Mouse (Mus musculus) liver, embryonic 15.5 days (tissue): ENCODE results near the gene S100a8. TPM values are rescaled to one million over a fixed set of nuclear protein-coding genes. Genes with fewer than 3 reads are reported as not detected.

Experiments used
- ATAC-seq: fragments of 200-750 bp; cut with Nextera tagmentation; 2 replicates; pipeline ENCODE4 v1.8.0; 2017; ENCODE audit warnings: moderate number of reproducible peaks, mild to moderate bottlenecking, moderate library complexity; ENCODE audit not compliant: insufficient read depth
- H3K27ac ChIP-seq: fragments of 300-500 bp; sonication (generic); replicated peaks from 2 replicates; pipeline ENCODE4 v1.5.1; 2015; ENCODE audit warnings: mild to moderate bottlenecking, inconsistent platforms
- H3K27me3 ChIP-seq: fragments of 300-500 bp; sonication (generic); 2 replicates; pipeline ENCODE4 v1.6.1; 2015; ENCODE audit warnings: mild to moderate bottlenecking, inconsistent platforms
- H3K36me3 ChIP-seq: fragments of 300-500 bp; sonication (generic); replicated peaks from 2 replicates; pipeline ENCODE4 v1.6.1; 2015; ENCODE audit warnings: moderate library complexity, mild to moderate bottlenecking, inconsistent platforms
- H3K4me1 ChIP-seq: fragments of 300-500 bp; sonication (generic); replicated peaks from 2 replicates; pipeline ENCODE4 v1.6.1; 2015; ENCODE audit warnings: inconsistent platforms
- H3K4me2 ChIP-seq: fragments of 300-500 bp; sonication (generic); 2 replicates; pipeline ENCODE4 v1.6.1; 2015; ENCODE audit warnings: moderate library complexity, mild to moderate bottlenecking, inconsistent platforms
- H3K4me3 ChIP-seq: fragments of 300-500 bp; sonication (generic); replicated peaks from 2 replicates; pipeline ENCODE4 v1.5.1; 2015; ENCODE audit warnings: mild to moderate bottlenecking, inconsistent platforms
- H3K9ac ChIP-seq: fragments of 300-500 bp; sonication (generic); 2 replicates; pipeline ENCODE4 v1.6.1; 2015; ENCODE audit warnings: moderate library complexity, mild to moderate bottlenecking, inconsistent platforms
- H3K9me3 ChIP-seq: fragments of 300-500 bp; sonication (generic); replicated peaks from 2 replicates; pipeline ENCODE4 v1.6.1; 2016; ENCODE audit warnings: inconsistent platforms
- WGBS: fragments of 180-500 bp; shearing (Covaris S2); methylation state at CpG from one replicate; pipeline ENCODE4 v1.1.7; 2015; ENCODE audit warnings: mixed read lengths; ENCODE audit not compliant: insufficient replicate concordance; 5-methylcytosine and 5-hydroxymethylcytosine counted together
- polyA plus RNA-seq: library from polyadenylated mRNA; unstranded; fragments of >200 nt; fragmentation: Nextera tagmentation; extraction: Ambion mirVana; gene quantifications from 2 replicates; pipeline ENCODE4 v1.2.1, GENCODE M21; 2015

S100a8 gene
- polyA plus RNA-seq, 1 experiment from 2014 or later, result 2,323 TPM

DNA sequence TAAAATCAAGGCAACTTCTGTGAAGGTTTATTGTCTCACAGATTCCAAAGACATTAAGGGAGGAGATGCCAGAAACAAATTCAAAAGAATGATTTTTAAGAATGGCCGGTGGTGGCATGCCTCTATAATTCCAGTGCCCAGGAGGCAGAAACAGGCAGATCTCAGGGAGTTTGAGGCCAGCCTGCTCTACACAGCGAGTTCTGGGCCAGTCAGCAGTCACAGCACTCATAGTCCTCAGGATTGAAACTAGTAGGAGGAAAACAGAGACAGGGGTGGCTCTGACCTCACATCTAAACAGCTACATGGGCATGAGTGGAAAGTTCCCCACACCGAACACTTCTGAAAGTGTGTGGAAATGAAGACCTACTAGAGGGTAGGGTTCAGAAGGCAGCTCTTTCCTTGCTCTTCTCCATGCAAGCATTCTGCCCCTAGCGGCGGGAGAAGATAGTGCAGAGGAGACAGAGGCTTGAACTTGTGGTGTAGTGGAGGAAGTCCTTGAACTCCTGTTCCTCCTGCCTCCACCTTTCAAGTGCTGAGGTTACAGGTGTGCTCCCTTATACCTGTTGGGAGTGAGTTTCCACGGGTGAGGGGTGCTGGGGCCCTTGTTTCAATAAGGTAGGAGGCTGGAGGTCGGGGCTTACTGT, 29.1 kb upstream of the S100a8 start:
- Histone ChIP-seq H3K9me3 (no peaks in the 10 kb centered on the region), H3K4me1 (no peaks in the 10 kb centered on the region), H3K4me3 (no peak overlapping the region), H3K36me3 (no peaks in the 10 kb centered on the region), H3K4me2 (no peak overlapping the region), H3K27ac (no peak overlapping the region), H3K9ac (no peak overlapping the region), H3K27me3 (no peaks in the 10 kb centered on the region)
- WGBS, result 40% methylated on average over 7 of the region's 7 CpGs
- ATAC-seq, result no peak

- ATAC-seq, result no peak
- no peaks in the 10 kb centered on the region for H3K4me1 ChIP-seq
- H3K27ac ChIP-seq, result no peak overlapping the region
- H3K9ac ChIP-seq, result no peak overlapping the region
- no peaks in the 10 kb centered on the region for H3K9me3 ChIP-seq
- no peak overlapping the region for H3K4me3 ChIP-seq
- WGBS, result 57% methylated on average over 7 of the region's 7 CpGs
- no peak overlapping the region for H3K4me2 ChIP-seq
- no peaks in the 10 kb centered on the region for H3K27me3 ChIP-seq
- no peaks in the 10 kb centered on the region for H3K36me3 ChIP-seq
Measured at GRCm38 (mm10) chr3:90640981-90641380, 27.8 kb upstream of the S100a8 start.

DNA sequence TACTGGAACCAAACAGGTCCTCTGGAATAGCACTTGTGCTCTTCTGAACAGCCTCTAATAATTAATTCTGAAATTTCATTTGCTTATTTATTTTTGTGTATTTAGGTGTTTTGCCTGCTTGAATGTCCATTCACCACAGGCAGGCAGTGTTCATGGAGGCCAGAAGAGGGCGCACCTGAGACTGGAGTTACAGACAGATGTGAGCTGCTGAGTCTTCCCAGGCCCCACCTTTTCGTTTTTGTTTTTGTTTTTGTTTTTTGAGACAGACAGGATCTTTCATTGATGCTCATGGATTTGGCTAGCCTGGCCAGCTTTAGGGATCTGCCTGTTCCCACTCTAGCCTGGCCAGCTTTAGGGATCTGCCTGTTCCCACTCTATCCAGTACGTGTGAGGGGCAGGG, 24.6 kb upstream of the S100a8 start:
- ATAC-seq, result no peak
- no peaks in the 10 kb centered on the region for H3K36me3 ChIP-seq

GRCm38 (mm10) chr3:90647291-90647690, 21.5 kb upstream of the S100a8 start:
- H3K27ac ChIP-seq, result no peak overlapping the region
- H3K4me2 ChIP-seq, result no peak overlapping the region
- no peaks in the 10 kb centered on the region for H3K4me1 ChIP-seq
- no peaks in the 10 kb centered on the region for H3K36me3 ChIP-seq
- H3K27me3 ChIP-seq, result no peaks in the 10 kb centered on the region
- H3K9ac ChIP-seq, result no peak overlapping the region
- no peak for ATAC-seq
- WGBS, result 47% methylated on average over 1 of the region's 1 CpGs
- no peak overlapping the region for H3K4me3 ChIP-seq
- no peaks in the 10 kb centered on the region for H3K9me3 ChIP-seq

More for the DNA sequence above, 24.6 kb upstream of the S100a8 start:
- H3K4me1 ChIP-seq, result no peaks in the 10 kb centered on the region
- WGBS, result 32% methylated on average over 3 of the region's 3 CpGs
- H3K9me3 ChIP-seq, result no peaks in the 10 kb centered on the region
- H3K27me3 ChIP-seq, result no peaks in the 10 kb centered on the region
- no peak overlapping the region for H3K27ac ChIP-seq
- H3K4me2 ChIP-seq, result no peak overlapping the region
- no peak overlapping the region for H3K4me3 ChIP-seq
- no peak overlapping the region for H3K9ac ChIP-seq

- no peaks in the 10 kb centered on the region for H3K9me3 ChIP-seq
- no peak for ATAC-seq
- no peak overlapping the region for H3K4me3 ChIP-seq
- H3K27ac ChIP-seq, result no peak overlapping the region
- no peaks in the 10 kb centered on the region for H3K4me1 ChIP-seq
- H3K36me3 ChIP-seq, result no peaks in the 10 kb centered on the region
- no peaks in the 10 kb centered on the region for H3K27me3 ChIP-seq
- H3K9ac ChIP-seq, result no peak overlapping the region
- H3K4me2 ChIP-seq, result no peak overlapping the region
Measured at GRCm38 (mm10) chr3:90648981-90649380, 19.8 kb upstream of the S100a8 start.

DNA sequence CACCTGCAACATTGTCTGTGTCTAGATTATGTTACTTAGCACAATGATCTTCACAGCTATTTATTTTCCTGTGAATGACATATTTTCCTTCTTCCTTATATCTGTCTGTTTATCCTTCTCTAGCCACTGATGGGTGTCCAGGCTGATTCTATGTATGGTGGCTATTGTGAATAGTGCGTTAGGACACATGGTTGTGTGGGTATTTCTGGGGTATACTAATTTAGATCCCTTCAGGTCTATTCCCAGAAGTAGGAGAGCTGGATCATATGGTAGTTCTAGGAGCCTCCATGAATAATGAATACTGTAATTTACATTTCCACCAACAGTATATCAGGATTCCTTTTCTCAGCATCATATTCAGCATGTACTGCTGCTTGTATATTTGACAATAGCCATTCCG, 18.9 kb upstream of the S100a8 start:
- Histone ChIP-seq H3K27ac (no peak overlapping the region), H3K4me2 (no peak overlapping the region), H3K9ac (no peak overlapping the region), H3K36me3 (no peaks in the 10 kb centered on the region), H3K4me3 (no peak overlapping the region), H3K4me1 (no peaks in the 10 kb centered on the region), H3K27me3 (no peaks in the 10 kb centered on the region), H3K9me3 (no peaks in the 10 kb centered on the region)
- ATAC-seq, result no peak
- 57% methylated on average over 2 of the region's 2 CpGs for WGBS

- 27% methylated on average over 5 of the region's 5 CpGs for WGBS
- no peak for ATAC-seq
- Histone ChIP-seq H3K27me3 (no peaks in the 10 kb centered on the region), H3K27ac (no peak overlapping the region), H3K4me1 (no peaks in the 10 kb centered on the region), H3K4me2 (no peak overlapping the region), H3K9me3 (no peaks in the 10 kb centered on the region), H3K9ac (no peak overlapping the region), H3K4me3 (no peak overlapping the region), H3K36me3 (no peaks in the 10 kb centered on the region)
Measured at GRCm38 (mm10) chr3:90652878-90653508, 15.8 kb upstream of the S100a8 start.

DNA sequence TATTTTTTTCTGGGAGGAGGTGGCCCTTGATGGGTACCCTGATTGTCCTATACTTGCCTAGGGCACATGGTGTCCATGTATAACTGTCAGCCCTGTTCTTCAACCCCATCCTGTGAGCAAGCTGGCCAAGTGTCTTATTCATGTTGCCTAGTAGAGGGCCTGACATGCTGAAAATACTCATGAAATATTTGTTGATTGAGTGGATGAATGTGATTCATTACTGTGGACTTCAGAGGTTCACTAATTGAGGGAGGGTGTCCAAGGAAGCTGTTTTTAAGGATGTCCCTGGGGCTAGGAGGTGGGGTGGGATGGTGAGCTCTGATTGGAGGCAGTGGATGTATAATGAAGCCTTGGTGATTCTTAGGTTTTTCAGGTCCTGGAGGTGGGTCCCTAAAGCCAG, 15.1 kb upstream of the S100a8 start, which contains the start of gene S100a7a:
S100a7a (plus strand) TSS at position 301 of the 400 bp plus-strand sequence.
- H3K27me3 ChIP-seq, result no peaks in the 10 kb centered on the region
- no peaks in the 10 kb centered on the region for H3K36me3 ChIP-seq
- no peak within 1 kb of the TSS for H3K27ac ChIP-seq
- ATAC-seq, result no peak
- no peak within 1 kb of the TSS for H3K4me3 ChIP-seq
- H3K9me3 ChIP-seq, result no peaks in the 10 kb centered on the region
- H3K9ac ChIP-seq, result no peak within 1 kb of the TSS
- H3K4me2 ChIP-seq, result no peak within 1 kb of the TSS
- no peaks in the 10 kb centered on the region for H3K4me1 ChIP-seq

DNA sequence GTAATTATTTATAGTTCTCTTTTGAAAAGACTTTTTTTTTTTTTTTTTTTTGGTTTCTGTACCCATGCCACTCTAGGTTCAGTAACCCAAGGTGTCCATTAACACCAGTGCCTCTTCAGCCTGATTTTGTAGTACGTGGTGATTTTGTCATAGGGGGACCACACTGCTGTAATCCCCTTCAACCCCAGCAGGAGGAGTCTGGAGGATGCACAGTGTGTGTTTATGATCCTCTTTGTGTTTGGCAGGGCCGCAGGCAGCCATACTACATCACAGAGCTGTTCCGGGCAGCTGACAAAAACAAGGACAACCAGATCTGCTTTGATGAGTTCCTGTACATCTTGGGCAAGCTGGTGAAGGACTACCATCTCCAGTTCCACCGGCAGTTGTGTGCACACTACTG, 11.4 kb upstream of the S100a8 start:
- 50% methylated on average over 4 of the region's 4 CpGs for WGBS
- no peak overlapping the region for H3K9ac ChIP-seq
- no peaks in the 10 kb centered on the region for H3K4me1 ChIP-seq
- no peak overlapping the region for H3K4me3 ChIP-seq
- no peaks in the 10 kb centered on the region for H3K36me3 ChIP-seq
- ATAC-seq, result no peak
- no peaks in the 10 kb centered on the region for H3K9me3 ChIP-seq
- no peaks in the 10 kb centered on the region for H3K27me3 ChIP-seq
- H3K27ac ChIP-seq, result no peak overlapping the region
- no peak overlapping the region for H3K4me2 ChIP-seq

GRCm38 (mm10) chr3:90659364-90660044, 9.3 kb upstream of the S100a8 start:
- Histone ChIP-seq H3K4me2 (no peak overlapping the region), H3K4me1 (no peaks in the 10 kb centered on the region), H3K27ac (no peak overlapping the region), H3K9me3 (no peaks in the 10 kb centered on the region), H3K9ac (no peak overlapping the region), H3K4me3 (no peak overlapping the region), H3K27me3 (no peaks in the 10 kb centered on the region), H3K36me3 (no peaks in the 10 kb centered on the region)
- no peak for ATAC-seq

GRCm38 (mm10) chr3:90664219-90664618, 4.6 kb upstream of the S100a8 start:
- H3K27me3 ChIP-seq, result no peaks in the 10 kb centered on the region
- 47% methylated on average over 2 of the region's 2 CpGs for WGBS
- no peak for ATAC-seq

More at GRCm38 (mm10) chr3:90664219-90664618, 4.6 kb upstream of the S100a8 start:
- Histone ChIP-seq H3K4me3 (no peak overlapping the region), H3K9ac (no peak overlapping the region), H3K4me2 (no peak overlapping the region), H3K27ac (no peak overlapping the region), H3K9me3 (no peaks in the 10 kb centered on the region), H3K36me3 (no peaks in the 10 kb centered on the region), H3K4me1 (no peaks in the 10 kb centered on the region)
